25 mouse cellular contexts compared by ENCODE assay signal in the genomic region with DNA sequence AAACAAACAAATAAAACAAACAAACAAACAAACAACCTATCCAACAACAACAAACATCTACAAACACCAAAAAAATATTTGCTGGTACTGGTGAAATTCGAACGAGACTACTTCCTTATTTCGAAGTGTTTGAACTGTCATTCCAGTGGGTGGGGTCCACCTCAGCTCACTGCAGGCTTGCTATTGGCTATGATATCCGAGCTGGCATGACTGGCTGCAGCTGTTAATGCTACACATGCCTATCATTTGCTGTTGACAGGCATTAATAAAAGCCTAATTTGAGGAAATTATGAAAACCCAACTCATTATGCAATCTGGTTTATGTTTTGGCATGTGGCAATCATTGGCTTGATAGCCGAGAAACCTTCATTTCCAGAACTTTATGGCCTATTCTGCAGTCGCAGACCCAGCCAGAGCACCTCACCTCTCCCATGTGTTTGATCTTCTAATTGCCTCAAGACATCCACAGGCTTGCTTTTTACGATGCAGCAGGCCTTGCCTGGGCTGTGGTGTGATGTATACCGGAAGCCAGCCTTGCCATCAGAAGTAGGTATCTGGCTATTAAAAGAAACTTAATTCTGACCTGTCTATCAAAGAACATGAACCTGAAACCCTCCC.
DNase-seq lines count a peak whose midpoint lies in the region; ATAC-seq lines count a peak whose summit lies in the region.
"Had no signal": no experiment of that assay in that cellular context is flagged by ENCODE, and none has a peak within 500 bp of the region (broad histone marks: within the 10 kb centered on the region; RNA-seq: fewer than 3 reads in every experiment).

No protein-coding gene starts in this region.

- no peak overlapping the region for H3K9ac ChIP-seq in embryonic facial prominence, embryonic 11.5 days (replicated peaks; ENCODE audit: low read length)
- H3K9ac ChIP-seq in limb, embryonic 12.5 days (replicated peaks): no peak overlapping the region
- H3K9ac ChIP-seq in intestine, embryonic 15.5 days: no peak overlapping the region
- H3K9ac ChIP-seq: embryonic facial prominence, embryonic 12.5 days; embryonic facial prominence, embryonic 15.5 days; forebrain, embryonic 12.5 days; forebrain, embryonic 15.5 days; hindbrain, embryonic 12.5 days; hindbrain, embryonic 15.5 days had no signal

- WGBS in embryonic facial prominence, embryonic 10.5 days: 56% methylated on average over 8 of the region's 8 CpGs
- WGBS in embryonic facial prominence, embryonic 11.5 days: 37% methylated on average over 8 of the region's 8 CpGs
- 4% methylated on average over 8 of the region's 8 CpGs for WGBS in limb, embryonic 12.5 days
- WGBS in intestine, embryonic 15.5 days: 54% methylated on average over 8 of the region's 8 CpGs
- WGBS in forebrain, embryonic 10.5 days: 77% methylated on average over 8 of the region's 8 CpGs

- peak; percentile 48 for DNase-seq in embryonic facial prominence, embryonic 10.5 days (ENCODE audit: low spot score)
- peak; percentile 50 for DNase-seq in embryonic facial prominence, embryonic 11.5 days (ENCODE audit: low spot score)
- DNase-seq in hindlimb bud, embryonic 11.5 days (ENCODE audit: extremely low spot score, low read depth, low spot score): peak; percentile 89
- DNase-seq in forebrain, embryonic 10.5 days (ENCODE audit: extremely low spot score, low spot score): no peak
- no peak for DNase-seq in kidney, postnatal 4 days
- no peak for DNase-seq in adipocyte (ENCODE audit: low spot score)
- DNase-seq: adrenal gland, adult 8-10 months; cerebellum, adult 11 months; cerebellum, adult 2 months; cerebellum, adult 9-11 months; cerebellum, postnatal 25 days; gastrocnemius, postnatal 10 days; gastrocnemius, postnatal 36 days; heart, adult 11 months had no signal

- no peak overlapping the region for H3K27ac ChIP-seq in embryonic facial prominence, embryonic 10.5 days (replicated peaks)
- H3K27ac ChIP-seq in embryonic facial prominence, embryonic 11.5 days (replicated peaks; ENCODE audit: low read depth, low read length): no peak overlapping the region
- H3K27ac ChIP-seq in limb, embryonic 12.5 days: no peak overlapping the region
- no peak overlapping the region for H3K27ac ChIP-seq in intestine, embryonic 15.5 days
- no peak overlapping the region for H3K27ac ChIP-seq in forebrain, embryonic 10.5 days
- H3K27ac ChIP-seq: embryonic facial prominence, embryonic 12.5 days; embryonic facial prominence, embryonic 15.5 days; forebrain, embryonic 12.5 days; forebrain, embryonic 15.5 days; hindbrain, embryonic 12.5 days; hindbrain, embryonic 15.5 days had no signal

- H3K4me2 ChIP-seq in embryonic facial prominence, embryonic 11.5 days (ENCODE audit: low read depth, low read length): no peak overlapping the region
- H3K4me2 ChIP-seq in limb, embryonic 12.5 days: 0 out of 2 replicates have a peak overlapping the region, but pooled peaks have one; percentile 15
- no peak overlapping the region for H3K4me2 ChIP-seq in intestine, embryonic 15.5 days (replicated peaks)
- H3K4me2 ChIP-seq: embryonic facial prominence, embryonic 12.5 days; embryonic facial prominence, embryonic 15.5 days; forebrain, embryonic 12.5 days; forebrain, embryonic 15.5 days; heart, embryonic 11.5 days; hindbrain, embryonic 12.5 days; hindbrain, embryonic 15.5 days had no signal

- H3K9me3 ChIP-seq in embryonic facial prominence, embryonic 10.5 days: no peaks in the 10 kb centered on the region
- H3K9me3 ChIP-seq in embryonic facial prominence, embryonic 11.5 days (replicated peaks; ENCODE audit: control insufficient read depth, low read length): no peaks in the 10 kb centered on the region
- 0 out of 2 replicates have a peak, but pooled peaks cover 4% of the 10 kb centered on the region for H3K9me3 ChIP-seq in limb, embryonic 12.5 days
- H3K9me3 ChIP-seq in intestine, embryonic 15.5 days: no peaks in the 10 kb centered on the region
- H3K9me3 ChIP-seq in forebrain, embryonic 10.5 days: no peaks in the 10 kb centered on the region
- H3K9me3 ChIP-seq: embryonic facial prominence, embryonic 12.5 days; embryonic facial prominence, embryonic 15.5 days; forebrain, embryonic 12.5 days; forebrain, embryonic 15.5 days; hindbrain, embryonic 12.5 days; hindbrain, embryonic 15.5 days had no signal

- ATAC-seq in embryonic facial prominence, embryonic 11.5 days (replicated peaks; ENCODE audit: insufficient number of reproducible peaks, low FRiP score, low TSS enrichment, low read depth): no peak
- peak; percentile 92 for ATAC-seq in limb, embryonic 12.5 days (ENCODE audit: insufficient number of reproducible peaks, insufficient read depth, low FRiP score, low TSS enrichment, low read depth)
- no peak for ATAC-seq in intestine, embryonic 15.5 days
- ATAC-seq: CD4-positive, CD25-positive, alpha-beta regulatory T cell, adult 4 months; forebrain, embryonic 15.5 days; intestine, embryonic 16.5 days had no signal

- no peaks in the 10 kb centered on the region for H3K27me3 ChIP-seq in embryonic facial prominence, embryonic 10.5 days (replicated peaks; ENCODE audit: low read depth, poor library complexity, severe bottlenecking)
- no peaks in the 10 kb centered on the region for H3K27me3 ChIP-seq in embryonic facial prominence, embryonic 11.5 days (ENCODE audit: control insufficient read depth, insufficient read depth, low read length)
- peaks cover 13% of the 10 kb centered on the region for H3K27me3 ChIP-seq in limb, embryonic 12.5 days
- H3K27me3 ChIP-seq in intestine, embryonic 15.5 days (replicated peaks): no peaks in the 10 kb centered on the region
- no peaks in the 10 kb centered on the region for H3K27me3 ChIP-seq in forebrain, embryonic 10.5 days (ENCODE audit: poor library complexity, severe bottlenecking)
- H3K27me3 ChIP-seq: embryonic facial prominence, embryonic 12.5 days; embryonic facial prominence, embryonic 15.5 days; forebrain, embryonic 12.5 days; forebrain, embryonic 15.5 days; hindbrain, embryonic 12.5 days; hindbrain, embryonic 15.5 days had no signal

- H3K36me3 ChIP-seq in embryonic facial prominence, embryonic 10.5 days (replicated peaks): no peaks in the 10 kb centered on the region
- H3K36me3 ChIP-seq in embryonic facial prominence, embryonic 11.5 days (replicated peaks; ENCODE audit: control insufficient read depth, insufficient read depth, low read depth, low read length): no peaks in the 10 kb centered on the region
- no peaks in the 10 kb centered on the region for H3K36me3 ChIP-seq in limb, embryonic 12.5 days
- H3K36me3 ChIP-seq in intestine, embryonic 15.5 days: no peaks in the 10 kb centered on the region
- no peaks in the 10 kb centered on the region for H3K36me3 ChIP-seq in forebrain, embryonic 10.5 days (replicated peaks)
- H3K36me3 ChIP-seq: embryonic facial prominence, embryonic 12.5 days; embryonic facial prominence, embryonic 15.5 days; forebrain, embryonic 12.5 days; forebrain, embryonic 15.5 days; hindbrain, embryonic 12.5 days; hindbrain, embryonic 15.5 days had no signal

- H3K4me1 ChIP-seq in embryonic facial prominence, embryonic 10.5 days: peaks cover 7% of the 10 kb centered on the region
- no peaks in the 10 kb centered on the region for H3K4me1 ChIP-seq in embryonic facial prominence, embryonic 11.5 days (ENCODE audit: control insufficient read depth, insufficient read depth, low read length)
- H3K4me1 ChIP-seq in limb, embryonic 12.5 days (replicated peaks): peaks cover 8% of the 10 kb centered on the region; the same call in 1 of the 2 replicates
- no peaks in the 10 kb centered on the region for H3K4me1 ChIP-seq in intestine, embryonic 15.5 days (replicated peaks)
- H3K4me1 ChIP-seq in forebrain, embryonic 10.5 days: no peaks in the 10 kb centered on the region
- H3K4me1 ChIP-seq: embryonic facial prominence, embryonic 12.5 days; embryonic facial prominence, embryonic 15.5 days; forebrain, embryonic 12.5 days; forebrain, embryonic 15.5 days; hindbrain, embryonic 12.5 days; hindbrain, embryonic 15.5 days had no signal

- H3K4me3 ChIP-seq in embryonic facial prominence, embryonic 10.5 days: no peak overlapping the region
- H3K4me3 ChIP-seq in embryonic facial prominence, embryonic 11.5 days (ENCODE audit: low read depth, low read length): no peak overlapping the region
- no peak overlapping the region for H3K4me3 ChIP-seq in limb, embryonic 12.5 days (replicated peaks)
- H3K4me3 ChIP-seq in intestine, embryonic 15.5 days (replicated peaks): no peak overlapping the region
- no peak overlapping the region for H3K4me3 ChIP-seq in forebrain, embryonic 10.5 days
- H3K4me3 ChIP-seq: embryonic facial prominence, embryonic 12.5 days; embryonic facial prominence, embryonic 15.5 days; forebrain, embryonic 12.5 days; forebrain, embryonic 15.5 days; hindbrain, embryonic 12.5 days; hindbrain, embryonic 15.5 days had no signal

Comparison
In these comparisons a context has a peak if more than half of its experiments do, and no peak if none do; other contexts are left out.
1. DNase-seq: peak in embryonic facial prominence, embryonic 10.5 days (single experiment), embryonic facial prominence, embryonic 11.5 days (single experiment) and hindlimb bud, embryonic 11.5 days (single experiment); none in forebrain, embryonic 10.5 days (single experiment), kidney, postnatal 4 days (0 of 2) and adipocyte (single experiment).